Mouse (Mus musculus): Measurements from ENCODE around the gene Kcnj10. TPM values are rescaled to one million over a fixed set of nuclear protein-coding genes. Genes with fewer than 3 reads are reported as not detected.

The Kcnj10 gene
- total RNA-seq, 2 experiments from 2014 or later = 0.26 to 0.42 TPM

- ATAC-seq (ENCODE audit: poor library complexity, severe bottlenecking) = peak; percentile 81
Measured at GRCm38 (mm10) chr1:172368768-172369418, 27.9 kb downstream of the Kcnj10 start.

- ATAC-seq (ENCODE audit: poor library complexity, severe bottlenecking) = peak; percentile 98
Measured at GRCm38 (mm10) chr1:172376198-172376667, 35.2 kb downstream of the Kcnj10 start, which contains the start of gene Pigm. TSS of gene Pigm (plus strand) at chr1:172376546.

- ATAC-seq (ENCODE audit: poor library complexity, severe bottlenecking) = peak; percentile 36
Measured at GRCm38 (mm10) chr1:172376758-172377458, 35.9 kb downstream of the Kcnj10 start.

GRCm38 (mm10) chr1:172380066-172380465 lies 39.1 kb downstream of the Kcnj10 start:
- ATAC-seq (ENCODE audit: poor library complexity, severe bottlenecking) = no peak

GRCm38 (mm10) chr1:172382090-172382489 lies 41.1 kb downstream of the Kcnj10 start:
- ATAC-seq (ENCODE audit: poor library complexity, severe bottlenecking) = no peak

- ATAC-seq (ENCODE audit: poor library complexity, severe bottlenecking) = no peak
Measured at GRCm38 (mm10) chr1:172387246-172387645, 46.2 kb downstream of the Kcnj10 start.

- ATAC-seq (ENCODE audit: poor library complexity, severe bottlenecking) = peak; percentile 78
Measured at GRCm38 (mm10) chr1:172390769-172391168, 49.8 kb downstream of the Kcnj10 start.

- no peak for ATAC-seq (ENCODE audit: poor library complexity, severe bottlenecking)
Measured at GRCm38 (mm10) chr1:172391807-172392581, 51.0 kb downstream of the Kcnj10 start.

GRCm38 (mm10) chr1:172392643-172393170 lies 51.7 kb downstream of the Kcnj10 start:
- no peak for ATAC-seq (ENCODE audit: poor library complexity, severe bottlenecking)

GRCm38 (mm10) chr1:172393739-172394138 lies 52.7 kb downstream of the Kcnj10 start:
- ATAC-seq (ENCODE audit: poor library complexity, severe bottlenecking) = no peak

GRCm38 (mm10) chr1:172396996-172397752 lies 56.2 kb downstream of the Kcnj10 start:
- ATAC-seq (ENCODE audit: poor library complexity, severe bottlenecking) = no peak

GRCm38 (mm10) chr1:172406077-172406706 lies 65.2 kb downstream of the Kcnj10 start:
- no peak for ATAC-seq (ENCODE audit: poor library complexity, severe bottlenecking)

- ATAC-seq (ENCODE audit: poor library complexity, severe bottlenecking) = peak; percentile 68
Measured at GRCm38 (mm10) chr1:172408996-172409395, 68.0 kb downstream of the Kcnj10 start.

- ATAC-seq (ENCODE audit: poor library complexity, severe bottlenecking) = no peak
Measured at GRCm38 (mm10) chr1:172409431-172409830, 68.4 kb downstream of the Kcnj10 start.

- peak; percentile 77 for ATAC-seq (ENCODE audit: poor library complexity, severe bottlenecking)
Measured at GRCm38 (mm10) chr1:172410806-172411205, 69.8 kb downstream of the Kcnj10 start.

- peak; percentile 76 for ATAC-seq (ENCODE audit: poor library complexity, severe bottlenecking)
Measured at GRCm38 (mm10) chr1:172412204-172412603, 71.2 kb downstream of the Kcnj10 start.

- ATAC-seq (ENCODE audit: poor library complexity, severe bottlenecking) = no peak
Measured at GRCm38 (mm10) chr1:172413491-172414230, 72.7 kb downstream of the Kcnj10 start.

- no peak for ATAC-seq (ENCODE audit: poor library complexity, severe bottlenecking)
Measured at GRCm38 (mm10) chr1:172414231-172414585, 73.2 kb downstream of the Kcnj10 start.

GRCm38 (mm10) chr1:172415061-172415460 lies 74.1 kb downstream of the Kcnj10 start:
- ATAC-seq (ENCODE audit: poor library complexity, severe bottlenecking) = no peak
